ENCODE assay signal across 8 mouse cellular contexts in genomic region chr9:35017563-35017962, GRCm38 (mm10).
DNase-seq lines count a peak whose midpoint lies in the region; ATAC-seq and TF ChIP-seq lines count a peak whose summit lies in the region.

No protein-coding gene starts in this region.

- no peak overlapping the region for H3K4me2 ChIP-seq in liver, postnatal 0 days (ENCODE audit: low read depth, low read length)

- TF ChIP-seq POLR2A in kidney, adult 2 months (IDR thresholded peaks at IDR 0.05; ENCODE audit: low read depth, low read length) = no peak

- H3K9me3 ChIP-seq in liver, postnatal 0 days (ENCODE audit: low read length) = no peaks in the 10 kb centered on the region

- H3K4me3 ChIP-seq in kidney, adult 2 months (ENCODE audit: insufficient read depth, low read depth, low read length) = no peak overlapping the region
- no peak overlapping the region for H3K4me3 ChIP-seq in left cerebral cortex, adult 2 months
- no peak overlapping the region for H3K4me3 ChIP-seq in liver, postnatal 0 days (ENCODE audit: low read depth, low read length)

- DNase-seq in kidney, adult 2 months = peak; percentile 29
- no peak for DNase-seq in kidney, adult 8-10 months
- DNase-seq in cerebellum, adult 8-10 months = peak; percentile 38
- peak; percentile 61 to 66 for DNase-seq in frontal cortex, postnatal 10 days (ENCODE audit: low spot score in 2 of 2)
- peak; percentile 61 to 71 for DNase-seq in left cerebral cortex, adult 2 months (ENCODE audit: extremely low spot score in 1 of 2, low spot score in 2 of 2)
- peak; percentile 26 for DNase-seq in retina, embryonic 14.5 days (ENCODE audit: low spot score)
- DNase-seq in liver, postnatal 0 days = no peak
- no peak for DNase-seq in urinary bladder, adult 2 months (ENCODE audit: low spot score)

- no peaks in the 10 kb centered on the region for H3K4me1 ChIP-seq in kidney, adult 2 months (ENCODE audit: control insufficient read depth, insufficient read depth, low read length)
- no peaks in the 10 kb centered on the region for H3K4me1 ChIP-seq in liver, postnatal 0 days (ENCODE audit: insufficient read depth)

- intact Hi-C loops in left cerebral cortex, adult 2 months (cut with DNase I) = loop anchor here (5.0 to 10.0 kb wide), 6 partner anchors 105 to 1163 kb away; no protein-coding TSS in a partner anchor

- no peak overlapping the region for H3K9ac ChIP-seq in liver, postnatal 0 days (replicated peaks)

- no peaks in the 10 kb centered on the region for H3K36me3 ChIP-seq in kidney, adult 2 months (ENCODE audit: control insufficient read depth, insufficient read depth, low read length)
- H3K36me3 ChIP-seq in liver, postnatal 0 days (replicated peaks; ENCODE audit: insufficient read depth, low read length) = no peaks in the 10 kb centered on the region

- ATAC-seq in liver, postnatal 0 days = no peak

- H3K27me3 ChIP-seq in kidney, adult 2 months (replicated peaks; ENCODE audit: control insufficient read depth, insufficient read depth, low read length) = no peaks in the 10 kb centered on the region
- H3K27me3 ChIP-seq in liver, postnatal 0 days (ENCODE audit: insufficient read depth, low read length) = 0 out of 2 replicates have a peak, but pooled peaks cover 13% of the 10 kb centered on the region

- H3K27ac ChIP-seq in kidney, adult 2 months (ENCODE audit: insufficient read depth, low read depth, low read length) = 0 out of 2 replicates have a peak overlapping the region, but pooled peaks have one; percentile 33
- peak overlapping the region; percentile 66 for H3K27ac ChIP-seq in left cerebral cortex, adult 2 months
- H3K27ac ChIP-seq in liver, postnatal 0 days (ENCODE audit: low read depth) = no peak overlapping the region

- TF ChIP-seq EP300 in liver, postnatal 0 days (IDR thresholded peaks at IDR 0.05; ENCODE audit: low read depth) = no peak

- no peak for TF ChIP-seq CTCF in kidney, adult 2 months (conservative IDR thresholded peaks at IDR 0.05; ENCODE audit: insufficient read depth, insufficient read length, low read depth, low read length)
- no peak for TF ChIP-seq CTCF in left cerebral cortex, adult 2 months (IDR thresholded peaks at IDR 0.05)
- no peak for TF ChIP-seq CTCF in liver, postnatal 0 days (IDR thresholded peaks at IDR 0.05; ENCODE audit: low read depth)

- 32% methylated on average over 13 of the region's 13 CpGs for WGBS in kidney, adult 2 months
- 14% methylated on average over 13 of the region's 13 CpGs for WGBS in liver, postnatal 0 days (ENCODE audit: insufficient replicate concordance)

Comparison
In these comparisons a context has a peak if more than half of its experiments do, and no peak if none do; other contexts are left out.
1. DNase-seq: peak in kidney, adult 2 months (single experiment), cerebellum, adult 8-10 months (single experiment), frontal cortex, postnatal 10 days (2 of 2), left cerebral cortex, adult 2 months (2 of 2) and retina, embryonic 14.5 days (single experiment); none in kidney, adult 8-10 months (0 of 2), liver, postnatal 0 days (single experiment) and urinary bladder, adult 2 months (single experiment).